Mouse (Mus musculus): ENCODE measurements around the gene Trim11.

- TF ChIP-seq POLR2A (IDR thresholded peaks at IDR 0.05; ENCODE audit: borderline replicate concordance, low read depth, low read length) (no peak), CTCF (IDR thresholded peaks at IDR 0.05; ENCODE audit: low read depth, low read length) (no peak)
These were observed 40.0 kb upstream of the Trim11 start for GRCm38 (mm10) chr11:58937909-58938308.
